Mouse (Mus musculus) small intestine, adult 2 months (tissue): ENCODE results near the gene Pigc. TPM values are rescaled to one million over a fixed set of nuclear protein-coding genes. Genes with fewer than 3 reads are reported as not detected.
A peak's percentile ranks its signal among the peaks of the same experiment; 100 is the strongest.

ENCODE experiments used
- H3K27ac ChIP-seq: fragments of 200-500 bp; 2 replicates; pipeline ENCODE4 v1.5.1; 2012; ENCODE audit warnings: low read depth, low read length, control low read depth, inconsistent platforms; ENCODE audit not compliant: insufficient read depth
- H3K27me3 ChIP-seq: fragments of 200-500 bp; 2 replicates; pipeline ENCODE4 v1.6.1; 2012; ENCODE audit warnings: mild to moderate bottlenecking, moderate library complexity, low read length, inconsistent platforms; ENCODE audit not compliant: control insufficient read depth, insufficient read depth
- H3K36me3 ChIP-seq: fragments of 200-500 bp; 2 replicates; pipeline ENCODE4 v1.6.1; 2012; ENCODE audit warnings: mild to moderate bottlenecking, low read length, control low read depth, inconsistent platforms; ENCODE audit not compliant: control insufficient read depth, insufficient read depth
- H3K4me1 ChIP-seq: fragments of 200-500 bp; 2 replicates; pipeline ENCODE4 v1.6.1; 2012; ENCODE audit warnings: low read length, inconsistent platforms, mixed read lengths; ENCODE audit not compliant: control insufficient read depth, insufficient read depth, insufficient read length
- H3K4me3 ChIP-seq: fragments of 200-500 bp; 2 replicates; pipeline ENCODE4 v1.5.1; 2012; ENCODE audit warnings: low read depth, mild to moderate bottlenecking, control low read depth, inconsistent platforms, low read length, moderate library complexity
- CTCF ChIP-seq: fragments of 200-500 bp; IDR thresholded peaks from 2 replicates; pipeline ENCODE4 v1.5.1; 2012; ENCODE audit warnings: low read depth, mild to moderate bottlenecking, control low read depth, inconsistent platforms, low read length, moderate library complexity, mixed read lengths; ENCODE audit not compliant: insufficient replicate concordance, insufficient read length; ENCODE audit errors: extremely low read depth
- POLR2A ChIP-seq: fragments of 200-500 bp; IDR thresholded peaks from 2 replicates; pipeline ENCODE4 v1.6.1; 2012; ENCODE audit warnings: low read depth, mild to moderate bottlenecking, control low read depth, inconsistent platforms, low read length, moderate library complexity
- WGBS: fragments of 180-500 bp; shearing (Covaris S2); methylation state at CpG from one replicate; pipeline ENCODE4 v1.1.7; 2018; 5-methylcytosine and 5-hydroxymethylcytosine counted together
- polyA plus RNA-seq: library from polyadenylated mRNA; depleted of rRNA; stranded (reverse); fragments of >200 nt; gene quantifications from 2 replicates; pipeline ENCODE4 v1.2.3, GENCODE M21; 2012

Gene Pigc
- polyA plus RNA-seq, 1 experiment: 23.5 TPM

- Histone ChIP-seq H3K36me3 (no peaks in the 10 kb centered on the region), H3K27me3 (no peaks in the 10 kb centered on the region), H3K4me3 (no peak overlapping the region), H3K27ac (no peak overlapping the region), H3K4me1 (no peaks in the 10 kb centered on the region)
- no peak for TF ChIP-seq CTCF
- 71% methylated on average over 10 of the region's 10 CpGs for WGBS
Observed at GRCm38 (mm10) chr1:161990684-161991578, 21.9 kb downstream of the Pigc start.

GRCm38 (mm10) chr1:161991846-161992245 lies 22.9 kb downstream of the Pigc start:
- TF ChIP-seq POLR2A (no peak), CTCF (no peak)
- Histone ChIP-seq H3K27me3 (no peaks in the 10 kb centered on the region), H3K4me1 (no peaks in the 10 kb centered on the region; the same call in 1 of the 2 replicates), H3K27ac (no peak overlapping the region), H3K36me3 (no peaks in the 10 kb centered on the region), H3K4me3 (no peak overlapping the region)
- 91% methylated on average over 11 of the region's 11 CpGs for WGBS

- Histone ChIP-seq H3K27me3 (no peaks in the 10 kb centered on the region), H3K27ac (no peak overlapping the region), H3K4me1 (no peaks in the 10 kb centered on the region; the same call in 1 of the 2 replicates), H3K36me3 (no peaks in the 10 kb centered on the region), H3K4me3 (no peak overlapping the region)
- TF ChIP-seq POLR2A (no peak), CTCF (no peak)
- WGBS: 81% methylated on average over 7 of the region's 7 CpGs
Observed at GRCm38 (mm10) chr1:161992389-161992788, 23.4 kb downstream of the Pigc start.

- peaks cover 2% of the 10 kb centered on the region; the same call in 1 of the 2 replicates for H3K4me1 ChIP-seq
- H3K27me3 ChIP-seq: no peaks in the 10 kb centered on the region
- TF ChIP-seq POLR2A: no peak
- no peak for TF ChIP-seq CTCF
- no peaks in the 10 kb centered on the region for H3K36me3 ChIP-seq
- H3K27ac ChIP-seq: no peak overlapping the region
- WGBS: 31% methylated on average over 4 of the region's 4 CpGs
- H3K4me3 ChIP-seq: no peak overlapping the region
Observed at GRCm38 (mm10) chr1:161998781-161999180, 29.8 kb downstream of the Pigc start.

- H3K27ac ChIP-seq: no peak overlapping the region
- peaks cover 2% of the 10 kb centered on the region; the same call in 1 of the 2 replicates for H3K4me1 ChIP-seq
- 37% methylated on average over 5 of the region's 5 CpGs for WGBS
- TF ChIP-seq CTCF (no peak), POLR2A (no peak)
- H3K4me3 ChIP-seq: no peak overlapping the region
- no peaks in the 10 kb centered on the region for H3K27me3 ChIP-seq
- no peaks in the 10 kb centered on the region for H3K36me3 ChIP-seq
Observed at GRCm38 (mm10) chr1:161999338-161999737, 30.4 kb downstream of the Pigc start.

- no peaks in the 10 kb centered on the region for H3K27me3 ChIP-seq
- no peak overlapping the region for H3K27ac ChIP-seq
- WGBS: 11% methylated on average over 4 of the region's 4 CpGs
- peaks cover 2% of the 10 kb centered on the region for H3K4me1 ChIP-seq
- H3K36me3 ChIP-seq: no peaks in the 10 kb centered on the region
- TF ChIP-seq CTCF (peak; percentile 57; the same call in 1 of the 2 replicates), POLR2A (no peak)
- no peak overlapping the region for H3K4me3 ChIP-seq
Observed at GRCm38 (mm10) chr1:161999882-162000371, 30.9 kb downstream of the Pigc start.

- Histone ChIP-seq H3K36me3 (no peaks in the 10 kb centered on the region), H3K4me3 (no peak overlapping the region), H3K4me1 (peaks cover 2% of the 10 kb centered on the region), H3K27ac (no peak overlapping the region), H3K27me3 (no peaks in the 10 kb centered on the region)
- WGBS: 78% methylated on average over 8 of the region's 8 CpGs
- TF ChIP-seq POLR2A (no peak), CTCF (no peak)
Observed at GRCm38 (mm10) chr1:162001328-162001727, 32.3 kb downstream of the Pigc start.
